Mouse (Mus musculus) testis, adult 2 months (tissue): ENCODE measurements around the gene Lrrc45. TPM values are rescaled to one million over a fixed set of nuclear protein-coding genes. Genes with fewer than 3 reads are reported as not detected.

Source experiments
- H3K27ac ChIP-seq: fragments of 200-500 bp; 2 replicates; pipeline ENCODE4 v1.5.1; 2012; ENCODE audit warnings: low read depth, low read length; ENCODE audit not compliant: control insufficient read depth, insufficient read depth
- H3K27me3 ChIP-seq: fragments of 200-500 bp; 2 replicates; pipeline ENCODE4 v1.6.1; 2012; ENCODE audit warnings: mild to moderate bottlenecking, low read length, moderate library complexity; ENCODE audit not compliant: control insufficient read depth, insufficient read depth
- H3K36me3 ChIP-seq: fragments of 200-500 bp; 2 replicates; pipeline ENCODE4 v1.6.1; 2012; ENCODE audit warnings: mild to moderate bottlenecking, low read length; ENCODE audit not compliant: control insufficient read depth, insufficient read depth
- H3K4me1 ChIP-seq: fragments of 200-500 bp; 2 replicates; pipeline ENCODE4 v1.6.1; 2012; ENCODE audit warnings: low read length; ENCODE audit not compliant: control insufficient read depth, insufficient read depth
- H3K4me3 ChIP-seq: fragments of 200-500 bp; 2 replicates; pipeline ENCODE4 v1.5.1; 2012; ENCODE audit warnings: low read depth, mild to moderate bottlenecking, low read length, moderate library complexity, mixed read lengths; ENCODE audit not compliant: control insufficient read depth
- CTCF ChIP-seq: fragments of 200-500 bp; IDR thresholded peaks from 2 replicates; pipeline ENCODE4 v1.5.1; 2012; ENCODE audit warnings: low read depth, mild to moderate bottlenecking, inconsistent platforms, low read length, moderate library complexity; ENCODE audit not compliant: control insufficient read depth, insufficient read depth, insufficient replicate concordance
- POLR2A ChIP-seq: fragments of 200-500 bp; IDR thresholded peaks from 2 replicates; pipeline ENCODE4 v1.6.1; 2012; ENCODE audit warnings: low read depth, mild to moderate bottlenecking, inconsistent platforms, low read length, moderate library complexity; ENCODE audit not compliant: control insufficient read depth
- polyA plus RNA-seq: library from polyadenylated mRNA; depleted of rRNA; stranded (reverse); fragments of >200 nt; gene quantifications from 2 replicates; pipeline ENCODE4 v1.2.3, GENCODE M21; 2012

Lrrc45 gene
- polyA plus RNA-seq, 1 experiment, result 10.7 TPM

DNA sequence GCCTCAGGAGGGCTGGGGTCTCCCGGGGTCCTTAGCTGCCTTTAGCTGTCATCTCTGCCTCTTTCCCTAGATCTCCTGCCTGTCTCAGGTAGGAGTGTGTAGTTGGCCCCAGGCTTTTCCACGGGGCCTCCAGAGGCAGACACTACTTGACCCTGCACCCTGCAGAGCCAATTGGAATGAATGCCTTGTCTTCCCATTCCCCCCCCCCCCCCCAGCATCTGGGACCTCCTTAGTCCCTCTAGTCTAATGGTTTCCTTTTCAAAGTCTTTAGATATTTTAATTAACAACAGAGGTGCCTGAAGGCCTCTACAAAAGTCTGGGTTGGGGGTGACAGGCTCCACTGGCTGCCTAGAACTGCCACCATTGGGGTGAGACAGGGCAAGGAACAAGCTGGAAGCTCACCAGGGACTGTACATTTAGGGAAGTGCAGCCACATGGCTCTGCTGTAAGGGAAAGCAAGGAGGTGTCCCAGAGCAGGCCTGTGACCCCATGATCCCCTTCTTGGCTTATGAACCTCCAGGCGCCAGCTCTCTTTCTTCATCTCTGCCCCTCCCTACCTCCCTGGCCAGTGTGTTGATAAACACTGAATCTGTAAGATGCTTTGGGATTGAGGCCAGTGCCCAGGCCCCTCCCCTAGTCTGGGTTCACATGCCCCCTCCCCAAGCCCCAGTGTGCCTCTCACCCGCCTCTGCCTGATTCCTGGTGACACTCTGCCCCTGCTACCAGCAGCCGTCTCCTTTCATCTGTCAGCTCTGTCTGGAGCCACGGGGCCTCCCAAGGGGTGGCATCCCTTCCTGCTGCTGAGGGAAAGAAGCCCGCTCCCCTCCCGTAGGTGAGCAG is 9.0 kb upstream of the Lrrc45 start:
- H3K27me3 ChIP-seq, result no peaks in the 10 kb centered on the region
- H3K4me3 ChIP-seq, result no peak overlapping the region
- TF ChIP-seq POLR2A (no peak), CTCF (no peak)
- no peak overlapping the region for H3K27ac ChIP-seq
- no peaks in the 10 kb centered on the region; the same call in 1 of the 2 replicates for H3K36me3 ChIP-seq
- no peaks in the 10 kb centered on the region for H3K4me1 ChIP-seq

DNA sequence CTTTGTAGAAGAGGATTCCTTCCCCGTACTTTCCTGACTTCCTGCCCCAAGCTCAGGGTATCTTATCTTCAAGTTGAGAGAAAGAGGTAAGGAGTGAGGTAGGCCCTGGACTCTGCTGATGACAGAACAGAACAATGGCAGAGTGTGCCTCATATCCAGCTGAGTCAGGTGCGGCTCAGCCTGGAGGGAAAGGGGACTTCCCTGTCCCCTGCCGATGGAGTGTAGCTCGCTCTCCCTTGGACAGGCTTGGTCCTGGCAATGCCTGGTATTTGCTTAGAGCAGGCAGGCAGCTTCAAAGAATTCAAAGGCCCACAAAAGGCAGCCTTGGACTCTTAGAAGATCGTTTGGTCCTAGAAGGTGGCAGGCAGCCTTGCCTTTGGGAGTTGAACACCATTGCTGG is 7.6 kb upstream of the Lrrc45 start:
- Histone ChIP-seq H3K36me3 (no peaks in the 10 kb centered on the region), H3K4me1 (no peaks in the 10 kb centered on the region), H3K27ac (no peak overlapping the region)

DNA sequence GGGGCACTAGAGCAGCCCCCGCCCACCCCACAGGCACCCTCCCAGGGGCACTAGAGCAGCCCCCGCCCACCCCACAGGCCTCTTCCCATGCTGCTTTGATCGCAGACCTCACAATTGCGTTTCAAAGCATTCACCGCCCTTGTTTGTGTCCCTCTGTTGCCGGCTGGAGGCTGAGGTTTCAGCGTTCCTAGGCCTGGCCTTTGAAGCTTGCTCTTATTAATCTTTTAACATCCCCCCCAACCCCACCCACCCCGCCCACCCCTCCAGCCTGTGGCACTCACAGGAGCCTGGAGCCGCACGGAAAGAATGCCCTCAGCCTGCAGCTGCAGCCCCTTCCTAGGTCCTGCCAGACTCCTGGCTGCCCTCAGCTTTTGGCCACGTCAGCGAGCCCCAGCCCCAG is 6.5 kb upstream of the Lrrc45 start:
- no peak overlapping the region for H3K4me3 ChIP-seq
- no peaks in the 10 kb centered on the region for H3K36me3 ChIP-seq
- H3K4me1 ChIP-seq, result peaks cover 3% of the 10 kb centered on the region; the same call in 1 of the 2 replicates
- H3K27me3 ChIP-seq, result no peaks in the 10 kb centered on the region
- no peak for TF ChIP-seq CTCF
- no peak for TF ChIP-seq POLR2A
- H3K27ac ChIP-seq, result no peak overlapping the region

More for the DNA sequence above, 7.6 kb upstream of the Lrrc45 start:
- Histone ChIP-seq H3K27me3 (no peaks in the 10 kb centered on the region), H3K4me3 (no peak overlapping the region)
- TF ChIP-seq POLR2A, result no peak
- TF ChIP-seq CTCF, result no peak

- no peak overlapping the region for H3K27ac ChIP-seq
- H3K27me3 ChIP-seq, result no peaks in the 10 kb centered on the region
- H3K4me3 ChIP-seq, result no peak overlapping the region
- H3K4me1 ChIP-seq, result peaks cover 10% of the 10 kb centered on the region
- no peak for TF ChIP-seq POLR2A
- no peak for TF ChIP-seq CTCF
- H3K36me3 ChIP-seq, result no peaks in the 10 kb centered on the region
These were observed 5.8 kb upstream of the Lrrc45 start for GRCm38 (mm10) chr11:120707969-120708368.

- H3K4me1 ChIP-seq, result peaks cover 22% of the 10 kb centered on the region
- H3K27ac ChIP-seq, result no peak overlapping the region
- H3K4me3 ChIP-seq, result no peak overlapping the region
- no peaks in the 10 kb centered on the region for H3K27me3 ChIP-seq
- H3K36me3 ChIP-seq, result no peaks in the 10 kb centered on the region
- TF ChIP-seq POLR2A (no peak), CTCF (no peak)
These were observed 4.2 kb upstream of the Lrrc45 start for GRCm38 (mm10) chr11:120709551-120709950.

GRCm38 (mm10) chr11:120710672-120711071 is 3.1 kb upstream of the Lrrc45 start:
- Histone ChIP-seq H3K4me3 (no peak overlapping the region), H3K4me1 (peaks cover 22% of the 10 kb centered on the region), H3K27me3 (no peaks in the 10 kb centered on the region), H3K36me3 (no peaks in the 10 kb centered on the region), H3K27ac (no peak overlapping the region)
- no peak for TF ChIP-seq POLR2A
- no peak for TF ChIP-seq CTCF

GRCm38 (mm10) chr11:120711980-120712604 is 1.6 kb upstream of the Lrrc45 start:
- Histone ChIP-seq H3K4me1 (peaks cover 22% of the 10 kb centered on the region), H3K4me3 (no peak overlapping the region), H3K27ac (no peak overlapping the region), H3K36me3 (no peaks in the 10 kb centered on the region), H3K27me3 (no peaks in the 10 kb centered on the region)
- TF ChIP-seq POLR2A (no peak), CTCF (no peak)
